12 mouse cellular contexts compared by ENCODE assay signal in genomic region chr12:27849537-27849936, GRCm38 (mm10).
DNase-seq lines count a peak whose midpoint lies in the region; ATAC-seq and TF ChIP-seq lines count a peak whose summit lies in the region.
"Had no signal": no experiment of that assay in that cellular context is flagged by ENCODE, and none has a peak within 500 bp of the region (broad histone marks: within the 10 kb centered on the region; RNA-seq: fewer than 3 reads in every experiment).

No protein-coding gene starts in this region.

- intact Hi-C loops in heart, postnatal 14 days (cut with DNase I): no loop called here
- intact Hi-C loops in heart, postnatal 25 days (cut with DNase I): no loop called here

- ATAC-seq in neural tube, embryonic 11.5 days (ENCODE audit: insufficient read depth, low FRiP score, low TSS enrichment): no peak
- ATAC-seq in neural tube, embryonic 15.5 days (ENCODE audit: low FRiP score): no peak
- ATAC-seq in liver, postnatal 0 days: no peak
- no peak for ATAC-seq in CD4-positive, CD25-positive, alpha-beta regulatory T cell, adult 4 months
- no peak for ATAC-seq in inflammation-experienced regulatory T-cells, adult 6 months
- ATAC-seq: forebrain, embryonic 13.5 days had no signal

- no peaks in the 10 kb centered on the region for H3K27me3 ChIP-seq in neural tube, embryonic 11.5 days (ENCODE audit: control insufficient read depth, insufficient read depth, low read length)
- no peaks in the 10 kb centered on the region for H3K27me3 ChIP-seq in neural tube, embryonic 15.5 days (replicated peaks)
- no peaks in the 10 kb centered on the region for H3K27me3 ChIP-seq in liver, postnatal 0 days (ENCODE audit: insufficient read depth, low read length)
- H3K27me3 ChIP-seq: forebrain, embryonic 13.5 days; hindbrain, embryonic 15.5 days had no signal

- 85% methylated on average over 3 of the region's 3 CpGs for WGBS in neural tube, embryonic 11.5 days
- WGBS in neural tube, embryonic 15.5 days: 86% methylated on average over 3 of the region's 3 CpGs
- 68% methylated on average over 3 of the region's 3 CpGs for WGBS in liver, postnatal 0 days (ENCODE audit: insufficient replicate concordance)

- H3K4me3 ChIP-seq in neural tube, embryonic 11.5 days (ENCODE audit: low read depth, low read length): no peak overlapping the region
- H3K4me3 ChIP-seq in neural tube, embryonic 15.5 days (replicated peaks): no peak overlapping the region
- no peak overlapping the region for H3K4me3 ChIP-seq in liver, postnatal 0 days (ENCODE audit: low read depth, low read length)
- H3K4me3 ChIP-seq: forebrain, embryonic 13.5 days; hindbrain, embryonic 15.5 days; midbrain, embryonic 10.5 days had no signal

- H3K4me1 ChIP-seq in neural tube, embryonic 11.5 days (ENCODE audit: control insufficient read depth, insufficient read depth, low read length): no peaks in the 10 kb centered on the region
- no peaks in the 10 kb centered on the region for H3K4me1 ChIP-seq in neural tube, embryonic 15.5 days
- H3K4me1 ChIP-seq in liver, postnatal 0 days (ENCODE audit: insufficient read depth): no peaks in the 10 kb centered on the region
- H3K4me1 ChIP-seq: forebrain, embryonic 13.5 days; hindbrain, embryonic 15.5 days; midbrain, embryonic 10.5 days had no signal

- H3K9me3 ChIP-seq in neural tube, embryonic 11.5 days (ENCODE audit: control insufficient read depth, low read length): no peaks in the 10 kb centered on the region
- no peaks in the 10 kb centered on the region for H3K9me3 ChIP-seq in neural tube, embryonic 15.5 days (replicated peaks)
- H3K9me3 ChIP-seq in liver, postnatal 0 days (ENCODE audit: low read length): no peaks in the 10 kb centered on the region
- H3K9me3 ChIP-seq: forebrain, embryonic 13.5 days; hindbrain, embryonic 15.5 days; midbrain, embryonic 10.5 days had no signal

- peak; percentile 43 for TF ChIP-seq CTCF in liver, postnatal 0 days (IDR thresholded peaks at IDR 0.05; ENCODE audit: low read depth)

- no peaks in the 10 kb centered on the region for H3K36me3 ChIP-seq in neural tube, embryonic 11.5 days (ENCODE audit: control insufficient read depth, insufficient read depth, low read length)
- no peaks in the 10 kb centered on the region for H3K36me3 ChIP-seq in neural tube, embryonic 15.5 days
- H3K36me3 ChIP-seq in liver, postnatal 0 days (replicated peaks; ENCODE audit: insufficient read depth, low read length): no peaks in the 10 kb centered on the region
- H3K36me3 ChIP-seq: hindbrain, embryonic 15.5 days; midbrain, embryonic 10.5 days had no signal

- H3K4me2 ChIP-seq in neural tube, embryonic 11.5 days (ENCODE audit: low read depth): no peak overlapping the region
- no peak overlapping the region for H3K4me2 ChIP-seq in neural tube, embryonic 15.5 days
- H3K4me2 ChIP-seq in liver, postnatal 0 days (ENCODE audit: low read depth, low read length): no peak overlapping the region
- H3K4me2 ChIP-seq: forebrain, embryonic 13.5 days; hindbrain, embryonic 15.5 days had no signal

- no peak overlapping the region for H3K9ac ChIP-seq in neural tube, embryonic 11.5 days (ENCODE audit: low read length)
- no peak overlapping the region for H3K9ac ChIP-seq in neural tube, embryonic 15.5 days (replicated peaks)
- H3K9ac ChIP-seq in liver, postnatal 0 days (replicated peaks): no peak overlapping the region
- H3K9ac ChIP-seq: forebrain, embryonic 13.5 days; hindbrain, embryonic 15.5 days had no signal

- H3K27ac ChIP-seq in neural tube, embryonic 11.5 days (ENCODE audit: low read depth, low read length): no peak overlapping the region
- H3K27ac ChIP-seq in neural tube, embryonic 15.5 days (replicated peaks): no peak overlapping the region
- H3K27ac ChIP-seq in liver, postnatal 0 days (ENCODE audit: low read depth): no peak overlapping the region
- H3K27ac ChIP-seq: forebrain, embryonic 13.5 days; hindbrain, embryonic 15.5 days; midbrain, embryonic 10.5 days had no signal

- no peak for TF ChIP-seq EP300 in liver, postnatal 0 days (IDR thresholded peaks at IDR 0.05; ENCODE audit: low read depth)

- peak; percentile 5 to 12 for DNase-seq in heart, postnatal 14 days
- DNase-seq in heart, postnatal 25 days (ENCODE audit: low spot score): no peak
- peak; percentile 25 for DNase-seq in neural tube, embryonic 11.5 days (ENCODE audit: low spot score)
- peak; percentile 71 for DNase-seq in ZHBTc4 (ENCODE audit: low read depth, low spot score)
- DNase-seq in liver, postnatal 0 days: peak; percentile 21
- DNase-seq: cerebellum, adult 8-10 months had no signal
